Mouse (Mus musculus): Measurements from ENCODE around the gene Exoc4. TPM values are rescaled to one million over a fixed set of nuclear protein-coding genes. Genes with fewer than 3 reads are reported as not detected.

The Exoc4 gene
- total RNA-seq, 2 experiments from 2014 or later: 72.2 to 76.3 TPM

DNA sequence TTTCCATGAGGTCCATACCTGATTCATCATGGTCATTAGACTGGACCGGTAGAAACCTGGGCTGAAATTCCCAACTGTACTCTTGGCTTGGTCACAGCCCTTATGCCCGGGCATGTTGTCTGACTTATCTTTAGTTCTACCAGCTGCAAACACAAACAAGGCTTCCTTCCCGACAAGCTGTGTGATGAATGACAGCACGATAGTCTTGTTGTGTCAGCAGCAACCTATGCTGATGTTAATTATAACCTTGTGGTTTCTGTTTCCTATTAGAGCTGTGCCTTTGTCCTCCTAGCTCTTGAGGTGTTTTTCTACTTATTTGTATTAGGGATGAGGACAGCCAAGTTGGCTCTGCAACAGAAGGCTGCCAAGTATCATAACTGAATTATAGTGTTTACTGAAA, 472.3 kb downstream of the Exoc4 start:
- intact Hi-C loops (cut with DNase I): no loop called here
- DNase-seq (ENCODE audit: low spot score in 2 of 2): no peak

DNA sequence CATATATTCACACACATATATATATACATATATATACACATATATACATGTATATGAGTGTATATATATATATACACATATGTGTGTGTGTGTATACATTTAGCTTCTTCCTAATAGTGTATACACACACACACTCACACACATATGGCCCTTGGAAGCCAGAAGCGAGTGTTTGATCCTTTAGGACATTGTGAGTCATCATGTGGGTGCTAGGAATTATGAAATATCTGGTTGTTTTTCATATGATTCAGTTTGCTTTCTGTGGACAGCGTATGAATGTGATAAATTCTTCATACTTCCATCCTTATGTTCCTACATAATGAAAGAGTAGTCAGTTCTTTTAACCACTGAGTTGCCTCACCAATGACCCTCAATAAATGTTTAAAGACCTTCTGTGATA, 473.9 kb downstream of the Exoc4 start:
- intact Hi-C loops (cut with DNase I): no loop called here
- no peak for DNase-seq (ENCODE audit: low spot score in 2 of 2)

- intact Hi-C loops (cut with DNase I): no loop called here
- DNase-seq (ENCODE audit: low spot score in 2 of 2): peak in 1 of 2 experiments; percentile 32
Measured at GRCm38 (mm10) chr6:33724596-33724995, 475.7 kb downstream of the Exoc4 start.

- no peak for DNase-seq (ENCODE audit: low spot score in 2 of 2)
- intact Hi-C loops (cut with DNase I): no loop called here
Measured at GRCm38 (mm10) chr6:33727271-33727670, 478.4 kb downstream of the Exoc4 start.

- intact Hi-C loops (cut with DNase I): no loop called here
- no peak for DNase-seq (ENCODE audit: low spot score in 2 of 2)
Measured at GRCm38 (mm10) chr6:33732214-33732613, 483.3 kb downstream of the Exoc4 start.

DNA sequence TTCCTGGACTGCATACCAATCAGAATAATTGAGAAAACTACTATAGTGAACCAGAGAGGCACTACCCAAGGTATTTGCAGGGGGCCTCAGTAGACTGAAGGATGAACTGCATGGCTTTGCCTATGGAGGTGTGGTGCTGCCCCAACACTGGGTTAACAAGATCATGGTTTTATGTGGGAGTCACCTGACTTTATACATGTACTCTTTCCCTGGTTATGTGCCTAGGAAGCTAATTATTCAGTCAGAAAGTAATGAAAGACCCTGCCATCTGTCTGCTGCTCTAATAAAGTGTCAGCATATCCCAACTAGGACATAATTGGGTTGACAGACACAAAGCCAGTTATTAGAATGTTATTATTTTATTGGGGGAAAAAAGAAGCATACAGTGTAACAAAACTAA, 484.7 kb downstream of the Exoc4 start:
- DNase-seq (ENCODE audit: low spot score in 2 of 2): no peak
- intact Hi-C loops (cut with DNase I): no loop called here

DNA sequence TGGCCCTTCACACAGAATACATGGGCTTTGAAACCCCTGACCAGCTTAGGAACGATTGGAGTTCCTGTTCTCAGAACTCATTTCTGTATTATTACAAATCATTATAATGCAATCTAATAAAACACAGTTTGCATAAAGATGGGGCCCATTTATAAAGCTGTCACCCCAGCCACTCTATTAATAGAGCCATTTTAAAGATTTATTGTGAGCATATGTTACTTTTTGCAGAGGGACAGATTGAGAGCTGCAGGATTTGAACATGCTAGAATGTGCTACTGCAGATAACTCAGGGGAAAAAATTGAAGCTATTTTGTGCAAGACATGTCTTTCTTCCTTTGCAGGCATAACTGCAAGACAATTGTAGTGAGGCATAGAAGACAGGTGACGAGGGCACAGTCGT, 485.1 kb downstream of the Exoc4 start:
- intact Hi-C loops (cut with DNase I): no loop called here
- DNase-seq (ENCODE audit: low spot score in 2 of 2): no peak

- intact Hi-C loops (cut with DNase I): no loop called here
Measured at GRCm38 (mm10) chr6:33738857-33739291, 490.0 kb downstream of the Exoc4 start.

DNA sequence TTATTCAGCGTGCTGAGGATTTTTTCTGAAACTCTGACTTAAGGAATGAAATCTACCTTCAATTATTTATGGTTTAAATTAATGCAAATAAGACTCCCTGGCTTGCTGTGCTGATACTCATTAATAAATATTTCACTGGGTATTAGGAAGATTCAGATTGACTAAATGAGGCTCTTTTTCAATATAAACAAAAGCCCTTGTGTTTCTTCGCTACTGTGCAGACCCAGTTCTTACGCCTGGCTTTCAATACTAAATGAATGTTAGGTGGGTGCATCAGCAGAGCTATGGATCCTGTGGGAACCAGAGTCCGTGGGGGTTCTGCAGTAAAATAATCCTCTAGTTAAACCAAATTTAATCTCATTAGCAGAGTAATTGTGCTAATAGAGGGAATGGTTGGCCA, 490.4 kb downstream of the Exoc4 start:
- intact Hi-C loops (cut with DNase I): no loop called here
- no peak for DNase-seq (ENCODE audit: low spot score in 2 of 2)

More at GRCm38 (mm10) chr6:33738857-33739291, 490.0 kb downstream of the Exoc4 start:
- DNase-seq (ENCODE audit: low spot score in 2 of 2): no peak

GRCm38 (mm10) chr6:33755976-33756375, 507.1 kb downstream of the Exoc4 start:
- intact Hi-C loops (cut with DNase I): no loop called here
- DNase-seq (ENCODE audit: low spot score in 2 of 2): no peak

DNA sequence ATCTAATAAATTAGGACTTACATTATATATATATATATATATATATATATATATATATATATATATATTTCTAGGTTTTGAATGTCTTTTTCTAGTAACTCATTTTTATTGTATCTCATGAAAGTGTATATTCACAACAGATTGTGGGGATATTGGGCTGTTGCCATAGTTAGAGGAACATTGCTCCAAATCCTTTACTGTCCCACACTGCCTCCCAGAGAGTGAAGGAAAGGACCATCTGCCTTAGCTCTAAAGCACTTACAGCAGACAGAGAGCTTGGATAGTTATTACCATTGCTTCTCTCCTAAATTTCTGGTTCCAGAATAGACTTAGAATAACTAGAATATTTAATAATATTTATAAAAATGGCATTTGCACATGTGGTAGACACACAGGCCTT, 512.7 kb downstream of the Exoc4 start:
- peak in 1 of 2 experiments; percentile 26 for DNase-seq (ENCODE audit: low spot score in 2 of 2)
- intact Hi-C loops (cut with DNase I): loop anchor here (5.0 kb wide), 2 partner anchors 69 to 126 kb away; no protein-coding TSS in a partner anchor

GRCm38 (mm10) chr6:33763245-33763644, 514.4 kb downstream of the Exoc4 start:
- intact Hi-C loops (cut with DNase I): loop anchor here (5.0 kb wide), 2 partner anchors 71 to 124 kb away; no protein-coding TSS in a partner anchor
- DNase-seq (ENCODE audit: low spot score in 2 of 2): peak; percentile 71 to 94

GRCm38 (mm10) chr6:33763970-33764369, 515.1 kb downstream of the Exoc4 start:
- intact Hi-C loops (cut with DNase I): loop anchor here (5.0 kb wide), 2 partner anchors 72 to 123 kb away; no protein-coding TSS in a partner anchor
- no peak for DNase-seq (ENCODE audit: low spot score in 2 of 2)

GRCm38 (mm10) chr6:33769251-33769650, 520.4 kb downstream of the Exoc4 start:
- intact Hi-C loops (cut with DNase I): no loop called here
- DNase-seq (ENCODE audit: low spot score in 2 of 2): no peak

DNA sequence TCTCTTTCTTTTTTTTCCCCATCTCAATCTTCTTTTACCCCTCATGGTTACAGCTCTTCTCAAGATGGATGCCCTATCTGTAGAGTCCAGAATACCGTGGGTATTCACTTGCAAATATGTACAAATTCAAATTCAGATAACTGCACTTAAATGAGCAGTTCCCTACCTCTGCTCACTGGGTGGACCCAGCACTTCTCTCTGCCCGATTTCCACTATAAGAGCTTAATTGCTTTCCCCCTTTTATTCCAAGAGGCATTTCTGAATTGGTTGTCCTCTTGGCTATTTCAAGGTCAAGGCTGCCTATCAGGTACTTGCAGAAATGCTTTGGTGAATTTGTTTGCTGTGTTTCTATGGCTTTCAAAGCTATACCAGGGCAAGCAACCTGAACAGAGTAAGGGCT, 521.1 kb downstream of the Exoc4 start:
- intact Hi-C loops (cut with DNase I): no loop called here
- DNase-seq (ENCODE audit: low spot score in 2 of 2): no peak

DNA sequence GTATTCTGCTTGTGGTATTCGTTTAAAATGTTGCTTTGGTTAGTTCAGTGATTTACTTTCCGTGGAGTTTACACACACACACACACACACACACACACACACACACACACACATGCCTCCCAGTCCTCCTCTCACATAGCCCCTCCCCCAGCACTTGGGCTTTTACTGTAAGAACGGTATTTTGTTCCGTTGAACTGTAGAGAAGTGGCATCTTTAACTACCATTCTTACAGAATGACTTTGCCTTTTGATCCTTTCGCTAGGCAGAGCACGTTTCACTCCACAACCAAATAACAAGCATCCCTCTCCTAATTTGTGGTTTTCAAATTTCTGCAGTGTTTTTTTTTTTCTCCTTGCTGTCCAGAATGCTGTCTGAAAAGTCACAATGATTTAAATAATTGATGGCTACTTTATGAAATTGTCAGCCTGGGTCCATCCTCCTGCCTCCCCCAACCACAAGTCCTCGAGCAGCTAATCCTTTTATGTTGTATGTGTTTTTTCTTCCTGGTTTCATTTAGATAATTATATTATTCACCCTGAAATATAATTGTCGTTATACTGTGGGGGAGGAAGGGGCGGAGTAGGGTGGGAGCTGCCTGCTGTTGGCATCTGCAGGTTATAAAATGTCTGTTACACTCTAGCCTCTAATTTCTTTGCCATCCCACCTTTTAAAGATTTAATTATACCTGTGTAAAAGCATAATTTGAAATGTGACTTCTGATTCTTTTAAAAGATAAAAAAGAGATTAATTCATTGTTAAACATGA, 523.8 kb downstream of the Exoc4 start:
- DNase-seq (ENCODE audit: low spot score in 2 of 2): no peak
- intact Hi-C loops (cut with DNase I): no loop called here

- intact Hi-C loops (cut with DNase I): no loop called here
- no peak for DNase-seq (ENCODE audit: low spot score in 2 of 2)
Measured at GRCm38 (mm10) chr6:33792604-33793003, 543.7 kb downstream of the Exoc4 start.

DNA sequence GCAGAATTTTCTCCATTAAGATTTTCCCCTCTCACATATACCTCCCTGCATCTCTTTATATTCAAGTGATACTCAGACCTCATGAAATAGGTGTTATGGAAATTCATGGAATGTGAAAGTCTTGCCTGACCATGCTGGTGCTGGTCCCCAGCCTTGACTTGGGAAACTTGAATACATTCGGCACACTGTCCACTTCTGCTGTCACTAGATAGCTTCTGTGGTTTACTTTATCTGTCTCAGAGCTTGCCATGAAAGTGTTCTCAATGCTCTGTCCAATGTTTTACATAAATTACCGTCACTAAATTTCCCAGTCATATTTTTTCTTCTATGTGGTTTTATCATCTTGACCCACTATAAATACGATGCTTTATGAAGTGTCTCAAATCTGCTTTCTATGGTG, 552.4 kb downstream of the Exoc4 start:
- intact Hi-C loops (cut with DNase I): loop anchor here (5.0 kb wide), 1 partner anchor 86 kb away; no protein-coding TSS in a partner anchor
- no peak for DNase-seq (ENCODE audit: low spot score in 2 of 2)

DNA sequence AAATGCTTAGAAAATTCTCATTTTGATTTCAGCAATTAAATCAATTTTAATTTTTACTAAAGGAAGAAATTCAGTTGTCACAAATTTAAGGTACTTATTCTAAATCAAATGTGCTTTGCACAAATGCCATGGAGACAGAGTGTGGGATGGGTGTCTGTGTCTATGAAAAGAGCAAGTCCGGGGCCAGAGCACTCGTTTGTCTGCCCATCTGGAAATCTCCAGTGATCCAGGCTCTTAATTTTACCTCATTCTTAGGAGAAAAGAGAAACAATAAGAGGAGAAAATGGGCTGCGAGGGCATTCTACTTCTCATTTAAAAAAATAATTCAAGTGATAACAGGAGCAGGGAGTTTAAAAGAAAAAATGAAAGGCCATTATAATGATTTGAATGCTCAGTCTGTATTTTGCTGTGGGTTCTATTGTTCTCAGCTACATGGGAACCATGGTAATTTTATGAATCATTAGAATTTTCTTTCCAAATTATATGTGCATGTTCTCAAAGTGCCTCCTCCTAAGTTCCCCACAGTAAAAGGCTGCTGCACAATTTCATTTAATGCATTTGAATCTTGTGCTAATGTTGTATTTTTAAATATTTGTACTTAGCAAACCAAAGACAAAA, 554.7 kb downstream of the Exoc4 start:
- peak in 1 of 2 experiments; percentile 34 for DNase-seq (ENCODE audit: low spot score in 2 of 2)
- intact Hi-C loops (cut with DNase I): loop anchor here (5.0 kb wide), 1 partner anchor 84 kb away; no protein-coding TSS in a partner anchor

DNA sequence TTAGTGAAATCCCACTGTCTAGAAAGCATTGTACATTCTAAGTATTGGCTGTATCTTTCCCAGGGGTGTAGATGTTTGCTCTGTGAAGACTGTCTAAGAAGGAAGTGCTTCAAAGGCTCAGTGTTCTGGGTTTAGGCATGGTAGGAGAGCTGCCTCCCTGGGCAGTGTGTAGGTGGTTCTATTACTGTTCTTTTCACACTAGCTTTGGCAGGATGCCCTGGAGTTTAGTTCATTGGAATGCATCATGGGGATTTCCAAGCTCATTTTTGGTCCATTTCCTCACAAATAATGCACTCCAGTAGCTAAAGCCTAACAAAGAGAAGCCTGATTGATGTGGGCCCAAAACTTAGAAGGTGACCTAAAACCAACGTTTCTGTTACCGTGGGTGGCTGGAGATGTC, 555.9 kb downstream of the Exoc4 start:
- intact Hi-C loops (cut with DNase I): loop anchor here (5.0 kb wide), 1 partner anchor 83 kb away; no protein-coding TSS in a partner anchor
- peak; percentile 81 to 97 for DNase-seq (ENCODE audit: low spot score in 2 of 2)
